Mouse (Mus musculus): ENCODE data around the gene Pnp2. TPM values are rescaled to one million over a fixed set of nuclear protein-coding genes. Genes with fewer than 3 reads are reported as not detected.
"Not testable (repeated sequence)": the region's sequence is repeated elsewhere in the genome, so short reads cannot be mapped to it uniquely, and the experiment has no call there.

The Pnp2 gene
- polyA plus RNA-seq, 1 experiment = 0.56 TPM

GRCm38 (mm10) chr14:50976674-50977073 is 20.9 kb downstream of the Pnp2 start:
- 28% methylated on average over 9 of the region's 9 CpGs for WGBS
- DNase-seq = peak; percentile 57
- Histone ChIP-seq H3K4me1 (ENCODE audit: control insufficient read depth, insufficient read depth, low read length) (peaks cover 8% of the 10 kb centered on the region), H3K27me3 (replicated peaks; ENCODE audit: control insufficient read depth, insufficient read depth, low read length) (no peaks in the 10 kb centered on the region), H3K27ac (ENCODE audit: insufficient read depth, low read depth, low read length) (no peak overlapping the region), H3K4me3 (ENCODE audit: insufficient read depth, low read depth, low read length) (no peak overlapping the region), H3K36me3 (ENCODE audit: control insufficient read depth, insufficient read depth, low read length) (no peaks in the 10 kb centered on the region)
- TF ChIP-seq CTCF (conservative IDR thresholded peaks at IDR 0.05; ENCODE audit: insufficient read depth, insufficient read length, low read depth, low read length) (0 out of 2 replicates have a peak, but pooled peaks have one; percentile 12), POLR2A (IDR thresholded peaks at IDR 0.05; ENCODE audit: low read depth, low read length) (no peak)

- not testable (repeated sequence) for H3K27ac ChIP-seq (ENCODE audit: insufficient read depth, low read depth, low read length); DNase-seq; H3K4me1 ChIP-seq (ENCODE audit: control insufficient read depth, insufficient read depth, low read length); H3K4me3 ChIP-seq (ENCODE audit: insufficient read depth, low read depth, low read length); H3K27me3 ChIP-seq (replicated peaks; ENCODE audit: control insufficient read depth, insufficient read depth, low read length); H3K36me3 ChIP-seq (ENCODE audit: control insufficient read depth, insufficient read depth, low read length)
- 84% methylated on average over 6 of the region's 6 CpGs for WGBS
These were observed 22.7 kb downstream of the Pnp2 start for GRCm38 (mm10) chr14:50978451-50978850.

GRCm38 (mm10) chr14:50979631-50980030 is 23.8 kb downstream of the Pnp2 start:
- H3K27ac ChIP-seq (ENCODE audit: insufficient read depth, low read depth, low read length) = peak overlapping the region; percentile 49; the same call in 1 of the 2 replicates
- H3K4me1 ChIP-seq (ENCODE audit: control insufficient read depth, insufficient read depth, low read length) = peaks cover 8% of the 10 kb centered on the region
- no peak for TF ChIP-seq CTCF (conservative IDR thresholded peaks at IDR 0.05; ENCODE audit: insufficient read depth, insufficient read length, low read depth, low read length)
- TF ChIP-seq POLR2A (IDR thresholded peaks at IDR 0.05; ENCODE audit: low read depth, low read length) = no peak
- H3K36me3 ChIP-seq (ENCODE audit: control insufficient read depth, insufficient read depth, low read length) = no peaks in the 10 kb centered on the region
- peak; percentile 57 for DNase-seq
- no peaks in the 10 kb centered on the region for H3K27me3 ChIP-seq (replicated peaks; ENCODE audit: control insufficient read depth, insufficient read depth, low read length)
- H3K4me3 ChIP-seq (ENCODE audit: insufficient read depth, low read depth, low read length) = no peak overlapping the region

GRCm38 (mm10) chr14:50981207-50981606 is 25.4 kb downstream of the Pnp2 start:
- TF ChIP-seq POLR2A (IDR thresholded peaks at IDR 0.05; ENCODE audit: low read depth, low read length) (no peak), CTCF (conservative IDR thresholded peaks at IDR 0.05; ENCODE audit: insufficient read depth, insufficient read length, low read depth, low read length) (no peak)
- DNase-seq = no peak
- no peaks in the 10 kb centered on the region for H3K36me3 ChIP-seq (ENCODE audit: control insufficient read depth, insufficient read depth, low read length)
- H3K4me1 ChIP-seq (ENCODE audit: control insufficient read depth, insufficient read depth, low read length) = peaks cover 8% of the 10 kb centered on the region
- no peak overlapping the region for H3K4me3 ChIP-seq (ENCODE audit: insufficient read depth, low read depth, low read length)
- H3K27ac ChIP-seq (ENCODE audit: insufficient read depth, low read depth, low read length) = 0 out of 2 replicates have a peak overlapping the region, but pooled peaks have one; percentile 59
- 12% methylated on average over 2 of the region's 2 CpGs for WGBS
- no peaks in the 10 kb centered on the region for H3K27me3 ChIP-seq (replicated peaks; ENCODE audit: control insufficient read depth, insufficient read depth, low read length)

GRCm38 (mm10) chr14:50981837-50982236 is 26.0 kb downstream of the Pnp2 start:
- Histone ChIP-seq H3K36me3 (ENCODE audit: control insufficient read depth, insufficient read depth, low read length) (no peaks in the 10 kb centered on the region), H3K27ac (ENCODE audit: insufficient read depth, low read depth, low read length) (no peak overlapping the region), H3K4me3 (ENCODE audit: insufficient read depth, low read depth, low read length) (no peak overlapping the region), H3K4me1 (ENCODE audit: control insufficient read depth, insufficient read depth, low read length) (peaks cover 4% of the 10 kb centered on the region), H3K27me3 (replicated peaks; ENCODE audit: control insufficient read depth, insufficient read depth, low read length) (no peaks in the 10 kb centered on the region)
- TF ChIP-seq POLR2A (IDR thresholded peaks at IDR 0.05; ENCODE audit: low read depth, low read length) = no peak
- no peak for TF ChIP-seq CTCF (conservative IDR thresholded peaks at IDR 0.05; ENCODE audit: insufficient read depth, insufficient read length, low read depth, low read length)
- DNase-seq = no peak
- WGBS = 64% methylated on average over 5 of the region's 5 CpGs

GRCm38 (mm10) chr14:50987668-50988067 is 31.9 kb downstream of the Pnp2 start:
- TF ChIP-seq POLR2A (IDR thresholded peaks at IDR 0.05; ENCODE audit: low read depth, low read length) = no peak
- Histone ChIP-seq H3K36me3 (ENCODE audit: control insufficient read depth, insufficient read depth, low read length) (no peaks in the 10 kb centered on the region), H3K27ac (ENCODE audit: insufficient read depth, low read depth, low read length) (peak overlapping the region; percentile 77; the same call in 1 of the 2 replicates), H3K4me1 (ENCODE audit: control insufficient read depth, insufficient read depth, low read length) (peaks cover 13% of the 10 kb centered on the region), H3K27me3 (replicated peaks; ENCODE audit: control insufficient read depth, insufficient read depth, low read length) (no peaks in the 10 kb centered on the region), H3K4me3 (ENCODE audit: insufficient read depth, low read depth, low read length) (no peak overlapping the region)
- DNase-seq = peak; percentile 75
- WGBS = 66% methylated on average over 2 of the region's 2 CpGs

- peak; percentile 89 for DNase-seq
- Histone ChIP-seq H3K4me3 (ENCODE audit: insufficient read depth, low read depth, low read length) (no peak overlapping the region), H3K36me3 (ENCODE audit: control insufficient read depth, insufficient read depth, low read length) (no peaks in the 10 kb centered on the region), H3K4me1 (ENCODE audit: control insufficient read depth, insufficient read depth, low read length) (peaks cover 16% of the 10 kb centered on the region), H3K27ac (ENCODE audit: insufficient read depth, low read depth, low read length) (no peak overlapping the region), H3K27me3 (replicated peaks; ENCODE audit: control insufficient read depth, insufficient read depth, low read length) (no peaks in the 10 kb centered on the region)
- WGBS = 39% methylated on average over 3 of the region's 3 CpGs
- TF ChIP-seq POLR2A (IDR thresholded peaks at IDR 0.05; ENCODE audit: low read depth, low read length) = no peak
- no peak for TF ChIP-seq CTCF (conservative IDR thresholded peaks at IDR 0.05; ENCODE audit: insufficient read depth, insufficient read length, low read depth, low read length)
These were observed 35.2 kb downstream of the Pnp2 start for GRCm38 (mm10) chr14:50991037-50991436.

GRCm38 (mm10) chr14:50997088-50997487 is 41.3 kb downstream of the Pnp2 start:
- TF ChIP-seq CTCF (conservative IDR thresholded peaks at IDR 0.05; ENCODE audit: insufficient read depth, insufficient read length, low read depth, low read length) = no peak
- TF ChIP-seq POLR2A (IDR thresholded peaks at IDR 0.05; ENCODE audit: low read depth, low read length) = no peak
- peaks cover 16% of the 10 kb centered on the region for H3K4me1 ChIP-seq (ENCODE audit: control insufficient read depth, insufficient read depth, low read length)
- H3K4me3 ChIP-seq (ENCODE audit: insufficient read depth, low read depth, low read length) = no peak overlapping the region
- no peak overlapping the region for H3K27ac ChIP-seq (ENCODE audit: insufficient read depth, low read depth, low read length)
- DNase-seq = no peak
- WGBS = 52% methylated on average over 3 of the region's 3 CpGs
- no peaks in the 10 kb centered on the region for H3K27me3 ChIP-seq (replicated peaks; ENCODE audit: control insufficient read depth, insufficient read depth, low read length)
- no peaks in the 10 kb centered on the region for H3K36me3 ChIP-seq (ENCODE audit: control insufficient read depth, insufficient read depth, low read length)

All from kidney, adult 2 months (tissue).